In genomic region chr13:23561531-23561882, GRCm38 (mm10) we compare ENCODE assay signal across 7 mouse cellular contexts. TPM values are rescaled to one million over a fixed set of nuclear protein-coding genes. Genes with fewer than 3 reads are reported as not detected.
DNase-seq lines count a peak whose midpoint lies in the region; ATAC-seq lines count a peak whose summit lies in the region.
"Not testable (repeated sequence)": the region's sequence is repeated elsewhere in the genome, so short reads cannot be mapped to it uniquely, and the experiment has no call there.

No protein-coding gene starts in this region.

- not testable (repeated sequence) for H3K4me1 ChIP-seq in embryonic facial prominence, embryonic 10.5 days; forebrain, embryonic 13.5 days; heart, embryonic 16.5 days (ENCODE audit: control insufficient read depth, insufficient read depth, low read length); intestine, embryonic 16.5 days (ENCODE audit: control insufficient read depth, insufficient read depth, low read length); limb, embryonic 15.5 days; neural tube, embryonic 12.5 days

- peak overlapping the region; percentile 75 for H3K9ac ChIP-seq in forebrain, embryonic 13.5 days
- H3K9ac ChIP-seq in heart, embryonic 16.5 days (ENCODE audit: low read length), result peak overlapping the region; percentile 74; the same call in 1 of the 2 replicates
- H3K9ac ChIP-seq in intestine, embryonic 16.5 days (ENCODE audit: low read depth, low read length), result 0 out of 2 replicates have a peak overlapping the region, but pooled peaks have one; percentile 60
- H3K9ac ChIP-seq in limb, embryonic 15.5 days, result not testable (repeated sequence)
- H3K9ac ChIP-seq in neural tube, embryonic 12.5 days, result peak overlapping the region; percentile 56; the same call in 1 of the 2 replicates

- H3K36me3 ChIP-seq in embryonic facial prominence, embryonic 10.5 days (replicated peaks); forebrain, embryonic 13.5 days (ENCODE audit: poor library complexity, severe bottlenecking); heart, embryonic 16.5 days (ENCODE audit: control insufficient read depth, insufficient read depth); intestine, embryonic 16.5 days (ENCODE audit: control insufficient read depth, insufficient read depth, low read length); limb, embryonic 15.5 days; macrophage (ENCODE audit: inconsistent target); neural tube, embryonic 12.5 days: not testable (repeated sequence)

- peak overlapping the region; percentile 98 for H3K27ac ChIP-seq in embryonic facial prominence, embryonic 10.5 days (replicated peaks)
- H3K27ac ChIP-seq in forebrain, embryonic 13.5 days, result peak overlapping the region; percentile 98
- peak overlapping the region; percentile 98 for H3K27ac ChIP-seq in heart, embryonic 16.5 days (ENCODE audit: low read length)
- peak overlapping the region; percentile 96 for H3K27ac ChIP-seq in intestine, embryonic 16.5 days (ENCODE audit: low read length)
- H3K27ac ChIP-seq in limb, embryonic 15.5 days, result peak overlapping the region; percentile 96; the same call in 1 of the 2 replicates
- H3K27ac ChIP-seq in macrophage, result not testable (repeated sequence)
- H3K27ac ChIP-seq in neural tube, embryonic 12.5 days, result 0 out of 2 replicates have a peak overlapping the region, but pooled peaks have one; percentile 82

- WGBS in embryonic facial prominence, embryonic 10.5 days, result 0% methylated on average over 2 of the region's 5 CpGs
- WGBS in forebrain, embryonic 13.5 days, result 0% methylated on average over 2 of the region's 5 CpGs
- WGBS in heart, embryonic 16.5 days, result 0% methylated on average over 2 of the region's 5 CpGs
- WGBS in intestine, embryonic 16.5 days, result 2% methylated on average over 2 of the region's 5 CpGs
- 0% methylated on average over 2 of the region's 5 CpGs for WGBS in limb, embryonic 15.5 days
- WGBS in macrophage (ENCODE audit: missing documents), result 0% methylated on average over 2 of the region's 5 CpGs
- 0% methylated on average over 2 of the region's 5 CpGs for WGBS in neural tube, embryonic 12.5 days

- peak overlapping the region; percentile 70 for H3K4me2 ChIP-seq in forebrain, embryonic 13.5 days
- H3K4me2 ChIP-seq in heart, embryonic 16.5 days (ENCODE audit: low read depth, low read length), result peak overlapping the region; percentile 91
- H3K4me2 ChIP-seq in intestine, embryonic 16.5 days (ENCODE audit: low read depth, low read length), result peak overlapping the region; percentile 62
- peak overlapping the region; percentile 62 for H3K4me2 ChIP-seq in limb, embryonic 15.5 days
- H3K4me2 ChIP-seq in neural tube, embryonic 12.5 days (replicated peaks), result peak overlapping the region; percentile 67

- not testable (repeated sequence) for DNase-seq in embryonic facial prominence, embryonic 10.5 days (ENCODE audit: low spot score)

- H3K27me3 ChIP-seq in embryonic facial prominence, embryonic 10.5 days (replicated peaks; ENCODE audit: low read depth, poor library complexity, severe bottlenecking); forebrain, embryonic 13.5 days; heart, embryonic 16.5 days (ENCODE audit: control insufficient read depth, insufficient read depth, low read length); intestine, embryonic 16.5 days (replicated peaks; ENCODE audit: control insufficient read depth, insufficient read depth, low read length); limb, embryonic 15.5 days; neural tube, embryonic 12.5 days (replicated peaks): not testable (repeated sequence)

- H3K79me2 ChIP-seq in macrophage (ENCODE audit: inconsistent target), result not testable (repeated sequence)

- not testable (repeated sequence) for H3K9me3 ChIP-seq in embryonic facial prominence, embryonic 10.5 days; forebrain, embryonic 13.5 days (replicated peaks); heart, embryonic 16.5 days (replicated peaks; ENCODE audit: control insufficient read depth, low read length); intestine, embryonic 16.5 days (ENCODE audit: control insufficient read depth, low read length); limb, embryonic 15.5 days; neural tube, embryonic 12.5 days

- peak overlapping the region; percentile 55 for H3K4me3 ChIP-seq in embryonic facial prominence, embryonic 10.5 days
- peak overlapping the region; percentile 46 for H3K4me3 ChIP-seq in forebrain, embryonic 13.5 days
- H3K4me3 ChIP-seq in heart, embryonic 16.5 days (ENCODE audit: low read length), result peak overlapping the region; percentile 56
- H3K4me3 ChIP-seq in intestine, embryonic 16.5 days (ENCODE audit: low read length), result peak overlapping the region; percentile 45
- H3K4me3 ChIP-seq in limb, embryonic 15.5 days, result peak overlapping the region; percentile 49
- H3K4me3 ChIP-seq in macrophage (ENCODE audit: inconsistent target), result peak overlapping the region; percentile 5; the same call in 1 of the 2 replicates
- H3K4me3 ChIP-seq in neural tube, embryonic 12.5 days, result peak overlapping the region; percentile 41

- not testable (repeated sequence) for ATAC-seq in forebrain, embryonic 13.5 days; heart, embryonic 16.5 days (replicated peaks; ENCODE audit: extremely low read depth, insufficient read depth, low FRiP score); intestine, embryonic 16.5 days; limb, embryonic 15.5 days (ENCODE audit: insufficient number of reproducible peaks, low FRiP score, low TSS enrichment, low read depth); neural tube, embryonic 12.5 days (ENCODE audit: low FRiP score, low read depth)

RNA-seq across cellular contexts. Expression of gene Hist1h3e, which starts 0.7 kb away (rescaled TPM):
- polyA plus RNA-seq in embryonic facial prominence, embryonic 10.5 days (2016; fragmentation: Nextera tagmentation; extraction: Ambion mirVana), result 5.8 and 6.8 TPM in 2 replicates
- polyA plus RNA-seq in forebrain, embryonic 13.5 days (2015; fragmentation: Nextera tagmentation; extraction: Ambion mirVana), result 4.6 and 6.9 TPM in 2 replicates
- 1.7 and 2.1 TPM in 2 replicates for polyA plus RNA-seq in heart, embryonic 16.5 days (2015; fragmentation: Nextera tagmentation; extraction: Ambion mirVana)
- 2.7 and 4.1 TPM in 2 replicates for polyA plus RNA-seq in intestine, embryonic 16.5 days (2015; fragmentation: Nextera tagmentation; extraction: Ambion mirVana)
- 2.1 and 4.8 TPM in 2 replicates for polyA plus RNA-seq in limb, embryonic 15.5 days (2015; fragmentation: Nextera tagmentation; extraction: Ambion mirVana)
- total RNA-seq in macrophage (2018; cell fraction: chromatin; rRNA removed), result 10 to 100 TPM in 3 of 26 experiments, 1 to 10 TPM in 18, not detected in 5; 1.2 to 43.9 (median 5.4) TPM
- total RNA-seq in macrophage (2018; cell fraction: cytosol; rRNA removed), result 10 to 100 TPM in 18 of 26 experiments, 1 to 10 TPM in 8; 1.9 to 45.8 (median 15.7) TPM
- total RNA-seq in macrophage (2018; cell fraction: nucleus; rRNA removed), result 10 to 100 TPM in 6 of 26 experiments, 1 to 10 TPM in 19, not detected in 1; 1.2 to 29.8 (median 4.3) TPM
- polyA plus RNA-seq in macrophage (2018), result 0.26 TPM in 1 of 3 replicates, not detected in the others
- polyA plus RNA-seq in neural tube, embryonic 12.5 days (2016; fragmentation: Nextera tagmentation; extraction: Ambion mirVana), result 5.1 and 7.4 TPM in 2 replicates

RNA-seq across cellular contexts. Expression of gene Hist1h1d, which starts 8.4 kb away (rescaled TPM):
- polyA plus RNA-seq in embryonic facial prominence, embryonic 10.5 days (2016; fragmentation: Nextera tagmentation; extraction: Ambion mirVana), result 0.58 and 0.60 TPM in 2 replicates
- 0.54 and 0.68 TPM in 2 replicates for polyA plus RNA-seq in forebrain, embryonic 13.5 days (2015; fragmentation: Nextera tagmentation; extraction: Ambion mirVana)
- polyA plus RNA-seq in heart, embryonic 16.5 days (2015; fragmentation: Nextera tagmentation; extraction: Ambion mirVana), result 0.21 and 0.37 TPM in 2 replicates
- polyA plus RNA-seq in intestine, embryonic 16.5 days (2015; fragmentation: Nextera tagmentation; extraction: Ambion mirVana), result 0.28 and 0.42 TPM in 2 replicates
- 0.32 and 0.51 TPM in 2 replicates for polyA plus RNA-seq in limb, embryonic 15.5 days (2015; fragmentation: Nextera tagmentation; extraction: Ambion mirVana)
- total RNA-seq in macrophage (2018; cell fraction: chromatin; rRNA removed), result 10 to 100 TPM in 1 of 26 experiments, 1 to 10 TPM in 11, under 1 TPM in 13, not detected in 1; 0.10 to 14.5 (median 0.93) TPM
- 1 to 10 TPM in 19 of 26 experiments, under 1 TPM in 7; 0.42 to 6.8 (median 1.8) TPM for total RNA-seq in macrophage (2018; cell fraction: cytosol; rRNA removed)
- total RNA-seq in macrophage (2018; cell fraction: nucleus; rRNA removed), result 10 to 100 TPM in 2 of 26 experiments, 1 to 10 TPM in 10, under 1 TPM in 14; 0.32 to 22.4 (median 0.86) TPM
- 0.05 to 0.10 TPM (median 0.10 TPM) in 3 replicates for polyA plus RNA-seq in macrophage (2018)
- polyA plus RNA-seq in neural tube, embryonic 12.5 days (2016; fragmentation: Nextera tagmentation; extraction: Ambion mirVana), result 0.30 and 0.37 TPM in 2 replicates

RNA-seq across cellular contexts. Expression of gene Hist1h2ae, which starts 9.5 kb away (rescaled TPM):
- polyA plus RNA-seq in embryonic facial prominence, embryonic 10.5 days (2016; fragmentation: Nextera tagmentation; extraction: Ambion mirVana), result 96.8 and 97.7 TPM in 2 replicates
- polyA plus RNA-seq in forebrain, embryonic 13.5 days (2015; fragmentation: Nextera tagmentation; extraction: Ambion mirVana), result 120 and 139 TPM in 2 replicates
- polyA plus RNA-seq in heart, embryonic 16.5 days (2015; fragmentation: Nextera tagmentation; extraction: Ambion mirVana), result 34.0 and 34.2 TPM in 2 replicates
- polyA plus RNA-seq in intestine, embryonic 16.5 days (2015; fragmentation: Nextera tagmentation; extraction: Ambion mirVana), result 39.1 and 46.5 TPM in 2 replicates
- 68.7 and 88.5 TPM in 2 replicates for polyA plus RNA-seq in limb, embryonic 15.5 days (2015; fragmentation: Nextera tagmentation; extraction: Ambion mirVana)
- total RNA-seq in macrophage (2018; cell fraction: chromatin; rRNA removed), result 10 to 100 TPM in 1 of 26 experiments, 1 to 10 TPM in 10, not detected in 15; 1.3 to 11.1 (median 3.0) TPM
- 10 to 100 TPM in 10 of 26 experiments, 1 to 10 TPM in 16; 2.5 to 16.9 (median 7.4) TPM for total RNA-seq in macrophage (2018; cell fraction: cytosol; rRNA removed)
- total RNA-seq in macrophage (2018; cell fraction: nucleus; rRNA removed), result 10 to 100 TPM in 1 of 26 experiments, 1 to 10 TPM in 19, not detected in 6; 1.4 to 10.2 (median 2.5) TPM
- polyA plus RNA-seq in macrophage (2018), result 0.70 to 2.0 TPM (median 0.90 TPM) in 3 replicates
- polyA plus RNA-seq in neural tube, embryonic 12.5 days (2016; fragmentation: Nextera tagmentation; extraction: Ambion mirVana), result 52.5 and 96.7 TPM in 2 replicates

RNA-seq across cellular contexts. Expression of gene Hist1h2bg, which starts 9.7 kb away (rescaled TPM):
- 7.0 and 9.8 TPM in 2 replicates for polyA plus RNA-seq in embryonic facial prominence, embryonic 10.5 days (2016; fragmentation: Nextera tagmentation; extraction: Ambion mirVana)
- 8.9 and 11.5 TPM in 2 replicates for polyA plus RNA-seq in forebrain, embryonic 13.5 days (2015; fragmentation: Nextera tagmentation; extraction: Ambion mirVana)
- 4.2 and 5.1 TPM in 2 replicates for polyA plus RNA-seq in heart, embryonic 16.5 days (2015; fragmentation: Nextera tagmentation; extraction: Ambion mirVana)
- 8.7 and 8.8 TPM in 2 replicates for polyA plus RNA-seq in intestine, embryonic 16.5 days (2015; fragmentation: Nextera tagmentation; extraction: Ambion mirVana)
- 5.5 and 6.0 TPM in 2 replicates for polyA plus RNA-seq in limb, embryonic 15.5 days (2015; fragmentation: Nextera tagmentation; extraction: Ambion mirVana)
- total RNA-seq in macrophage (2018; cell fraction: chromatin; rRNA removed), result 10 to 100 TPM in 17 of 26 experiments, 1 to 10 TPM in 9; 3.7 to 73.8 (median 11.9) TPM
- total RNA-seq in macrophage (2018; cell fraction: cytosol; rRNA removed), result 100 to 1,000 TPM in 1 of 26 experiments, 10 to 100 TPM in 25; 17.9 to 110 (median 36.8) TPM
- 10 to 100 TPM in 23 of 26 experiments, 1 to 10 TPM in 3; 3.5 to 63.4 (median 21.2) TPM for total RNA-seq in macrophage (2018; cell fraction: nucleus; rRNA removed)
- polyA plus RNA-seq in macrophage (2018), result 0.65 to 7.9 TPM (median 2.9 TPM) in 3 replicates
- polyA plus RNA-seq in neural tube, embryonic 12.5 days (2016; fragmentation: Nextera tagmentation; extraction: Ambion mirVana), result 8.8 and 11.8 TPM in 2 replicates

RNA-seq across cellular contexts. Expression of gene Hist1h4f, which starts 10.1 kb away (rescaled TPM):
- 1.00 and 1.2 TPM in 2 replicates for polyA plus RNA-seq in embryonic facial prominence, embryonic 10.5 days (2016; fragmentation: Nextera tagmentation; extraction: Ambion mirVana)
- polyA plus RNA-seq in forebrain, embryonic 13.5 days (2015; fragmentation: Nextera tagmentation; extraction: Ambion mirVana), result 1.6 and 2.2 TPM in 2 replicates
- polyA plus RNA-seq in heart, embryonic 16.5 days (2015; fragmentation: Nextera tagmentation; extraction: Ambion mirVana), result 0.53 TPM in 1 of 2 replicates, not detected in the other
- polyA plus RNA-seq in intestine, embryonic 16.5 days (2015; fragmentation: Nextera tagmentation; extraction: Ambion mirVana), result 0.68 and 0.98 TPM in 2 replicates
- polyA plus RNA-seq in limb, embryonic 15.5 days (2015; fragmentation: Nextera tagmentation; extraction: Ambion mirVana), result 0.65 and 0.95 TPM in 2 replicates
- total RNA-seq in macrophage (2018; cell fraction: chromatin; rRNA removed), result 10 to 100 TPM in 10 of 26 experiments, 1 to 10 TPM in 6, not detected in 10; 3.8 to 50.3 (median 12.6) TPM
- 100 to 1,000 TPM in 3 of 26 experiments, 10 to 100 TPM in 23; 10.3 to 134 (median 44.9) TPM for total RNA-seq in macrophage (2018; cell fraction: cytosol; rRNA removed)
- 10 to 100 TPM in 12 of 26 experiments, 1 to 10 TPM in 12, not detected in 2; 2.3 to 63.3 (median 10.3) TPM for total RNA-seq in macrophage (2018; cell fraction: nucleus; rRNA removed)
- not detected in 3 replicates for polyA plus RNA-seq in macrophage (2018)
- polyA plus RNA-seq in neural tube, embryonic 12.5 days (2016; fragmentation: Nextera tagmentation; extraction: Ambion mirVana), result 0.79 and 1.00 TPM in 2 replicates

Comparison
In these comparisons a context has a peak if more than half of its experiments do, and no peak if none do; other contexts are left out.
1. H3K4me3 ChIP-seq: peak in every context shown above with its lines; median percentile 56 in heart, embryonic 16.5 days; 55 in embryonic facial prominence, embryonic 10.5 days; 49 in limb, embryonic 15.5 days; 46 in forebrain, embryonic 13.5 days; 45 in intestine, embryonic 16.5 days; 41 in neural tube, embryonic 12.5 days; 5 in macrophage.
2. RNA of gene Hist1h2ae, which starts 9.5 kb away (polyA plus RNA-seq): 120 to 139 TPM in forebrain, embryonic 13.5 days, 96.8 to 97.7 TPM in embryonic facial prominence, embryonic 10.5 days, 68.7 to 88.5 TPM in limb, embryonic 15.5 days, 52.5 to 96.7 TPM in neural tube, embryonic 12.5 days, 39.1 to 46.5 TPM in intestine, embryonic 16.5 days and 34.0 to 34.2 TPM in heart, embryonic 16.5 days; 0.70 to 2.0 TPM in macrophage; every median in the first group is over 10 times any median in the second.
3. Peak in every context shown above with its lines, with median percentiles within 50 percentile points of each other: H3K4me2 ChIP-seq.